Mouse (Mus musculus): ENCODE measurements around the gene Hes5. TPM values are rescaled to one million over a fixed set of nuclear protein-coding genes. Genes with fewer than 3 reads are reported as not detected.

Gene Hes5
- polyA plus RNA-seq, 1 experiment from 2014 or later = 1.1 TPM

DNA sequence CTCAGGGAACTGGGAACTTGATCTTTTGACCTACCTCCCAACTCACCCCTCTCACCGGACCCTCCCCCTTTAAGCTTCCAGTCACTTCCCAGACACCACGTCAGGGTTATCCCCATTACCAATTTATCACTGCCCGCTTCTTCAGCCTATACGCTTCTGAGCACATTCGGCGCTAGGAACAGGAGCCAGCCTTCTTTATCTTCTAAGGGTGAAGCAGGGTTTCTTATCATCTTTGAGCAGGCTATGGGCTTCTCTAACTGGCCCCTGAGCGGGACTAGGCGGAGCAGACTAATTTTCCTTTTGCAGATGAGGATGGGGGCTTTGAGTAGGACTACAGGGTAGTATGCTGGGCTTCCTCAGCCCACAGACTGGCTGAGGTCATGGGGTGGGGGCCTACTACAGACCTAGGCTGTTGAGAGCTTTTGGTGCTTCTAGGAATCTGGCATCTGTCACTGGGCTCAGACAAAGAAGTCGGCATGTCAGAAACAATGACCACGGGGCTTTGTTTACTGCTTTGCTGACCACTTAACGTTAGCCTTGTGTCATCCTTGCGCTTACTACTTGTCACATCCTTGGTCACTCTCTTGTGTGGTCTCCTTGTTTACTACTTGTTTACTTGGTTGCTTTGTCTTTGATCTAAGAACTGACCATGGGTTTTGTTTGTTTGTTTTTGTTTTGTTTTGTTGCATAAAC is 32.2 kb upstream of the Hes5 start, which contains the start of gene Tnfrsf14:
TSS of gene Tnfrsf14 (minus strand) at position 169 of the 693 bp plus-strand sequence.
- no peaks in the 10 kb centered on the region for H3K9me3 ChIP-seq
- H3K36me3 ChIP-seq = no peaks in the 10 kb centered on the region
- H3K9ac ChIP-seq = peak within 1 kb of the TSS; percentile 0; the same call in 1 of the 2 replicates
- H3K4me1 ChIP-seq = peaks cover 25% of the 10 kb centered on the region
- 47% methylated on average over 12 of the region's 12 CpGs for WGBS
- H3K4me3 ChIP-seq = peak within 1 kb of the TSS; percentile 22
- H3K4me2 ChIP-seq = peak within 1 kb of the TSS; percentile 33
- no peak for ATAC-seq (ENCODE audit: insufficient number of reproducible peaks, low FRiP score, low TSS enrichment, low read depth)
- no peaks in the 10 kb centered on the region for H3K27me3 ChIP-seq
- peak within 1 kb of the TSS; percentile 80 for H3K27ac ChIP-seq

DNA sequence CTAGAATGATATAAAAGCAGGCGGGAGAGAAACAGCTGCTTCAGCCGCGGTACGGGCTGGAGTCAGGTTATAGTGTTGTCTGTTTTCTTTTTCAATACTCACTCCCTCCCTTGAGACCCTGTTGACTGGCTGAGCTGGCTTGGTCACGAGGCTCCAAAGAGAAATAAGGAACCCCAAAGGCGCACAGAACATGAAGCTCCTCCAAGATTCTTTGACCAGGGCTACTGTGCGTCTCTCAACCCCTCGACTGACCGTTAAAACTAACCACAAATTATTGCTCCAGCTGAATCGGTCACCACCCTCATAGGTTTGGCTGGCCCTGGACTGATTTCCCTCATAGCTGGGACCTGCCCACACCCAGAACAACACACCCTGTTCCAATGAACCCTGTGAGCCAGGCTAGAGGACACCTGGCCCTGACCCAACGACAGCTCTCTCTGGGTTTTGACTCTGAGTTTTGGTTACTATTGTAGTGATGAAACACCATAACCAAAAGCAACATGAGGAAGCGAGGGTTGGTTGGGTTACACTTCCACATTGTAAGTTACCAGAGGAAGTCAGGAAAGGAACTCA is 31.5 kb upstream of the Hes5 start:
- no peak for ATAC-seq (ENCODE audit: insufficient number of reproducible peaks, low FRiP score, low TSS enrichment, low read depth)
- Histone ChIP-seq H3K27me3 (no peaks in the 10 kb centered on the region), H3K36me3 (no peaks in the 10 kb centered on the region), H3K4me1 (peaks cover 25% of the 10 kb centered on the region), H3K4me2 (no peak overlapping the region), H3K9ac (no peak overlapping the region), H3K9me3 (no peaks in the 10 kb centered on the region), H3K27ac (no peak overlapping the region; the same call in 1 of the 2 replicates), H3K4me3 (no peak overlapping the region)
- WGBS = 60% methylated on average over 12 of the region's 12 CpGs

DNA sequence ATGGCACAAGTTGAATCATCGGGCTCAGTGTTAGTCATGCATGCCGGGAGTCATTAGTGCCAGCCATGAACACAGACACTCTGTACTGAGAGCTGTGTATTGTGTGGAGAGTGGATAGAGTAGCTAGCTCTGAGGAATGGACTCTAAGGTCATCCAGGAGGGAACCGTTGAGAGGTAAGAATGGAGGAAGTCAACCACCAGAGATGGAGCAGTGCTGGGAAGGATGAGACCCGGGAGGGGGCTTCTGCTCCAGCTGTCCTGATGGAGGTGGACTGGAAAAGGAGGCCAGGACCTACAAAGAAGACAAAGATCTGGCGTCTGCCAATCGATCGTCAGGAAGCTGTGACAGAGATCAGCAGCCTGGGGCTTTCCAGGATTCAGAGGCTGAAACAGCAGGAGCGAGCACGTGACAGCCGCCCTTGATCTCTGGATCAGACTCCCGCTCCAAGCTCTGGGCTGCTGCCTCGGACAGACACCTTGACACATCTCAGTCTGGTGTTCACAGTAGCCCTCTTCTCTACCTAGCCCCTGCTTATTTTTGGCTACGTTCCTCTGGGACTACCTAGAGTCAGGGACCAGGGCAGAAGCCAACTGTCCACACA is 27.3 kb upstream of the Hes5 start:
- H3K27me3 ChIP-seq = no peaks in the 10 kb centered on the region
- no peak overlapping the region for H3K27ac ChIP-seq
- peaks cover 8% of the 10 kb centered on the region; the same call in 1 of the 2 replicates for H3K4me1 ChIP-seq
- H3K9ac ChIP-seq = no peak overlapping the region
- 50% methylated on average over 13 of the region's 13 CpGs for WGBS
- H3K4me2 ChIP-seq = no peak overlapping the region
- H3K4me3 ChIP-seq = no peak overlapping the region
- ATAC-seq (ENCODE audit: insufficient number of reproducible peaks, low FRiP score, low TSS enrichment, low read depth) = no peak
- H3K36me3 ChIP-seq = no peaks in the 10 kb centered on the region
- H3K9me3 ChIP-seq = no peaks in the 10 kb centered on the region

DNA sequence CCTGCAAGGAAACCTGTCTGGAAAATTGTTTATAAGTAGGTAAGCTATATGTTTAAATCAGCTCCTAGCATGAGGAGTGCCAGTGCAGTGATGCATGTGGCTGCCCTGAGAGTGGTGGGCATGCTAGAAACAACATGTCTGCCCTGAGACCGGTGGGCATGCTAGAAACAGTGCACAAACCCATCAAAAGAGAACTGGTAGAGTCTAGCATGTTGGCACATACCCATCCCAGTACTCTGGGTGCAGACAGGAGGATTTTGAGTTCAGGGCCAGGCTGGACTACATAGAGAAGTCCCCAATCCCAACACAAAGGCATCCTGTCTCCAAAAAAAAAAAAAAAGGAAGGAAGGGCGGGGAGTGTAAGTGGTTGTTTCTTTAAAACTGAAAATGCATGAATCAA is 25.9 kb upstream of the Hes5 start:
- Histone ChIP-seq H3K27me3 (no peaks in the 10 kb centered on the region), H3K36me3 (no peaks in the 10 kb centered on the region), H3K27ac (no peak overlapping the region), H3K4me2 (no peak overlapping the region), H3K4me1 (no peaks in the 10 kb centered on the region), H3K4me3 (no peak overlapping the region), H3K9ac (no peak overlapping the region), H3K9me3 (no peaks in the 10 kb centered on the region)
- 78% methylated on average over 2 of the region's 2 CpGs for WGBS
- no peak for ATAC-seq (ENCODE audit: insufficient number of reproducible peaks, low FRiP score, low TSS enrichment, low read depth)

DNA sequence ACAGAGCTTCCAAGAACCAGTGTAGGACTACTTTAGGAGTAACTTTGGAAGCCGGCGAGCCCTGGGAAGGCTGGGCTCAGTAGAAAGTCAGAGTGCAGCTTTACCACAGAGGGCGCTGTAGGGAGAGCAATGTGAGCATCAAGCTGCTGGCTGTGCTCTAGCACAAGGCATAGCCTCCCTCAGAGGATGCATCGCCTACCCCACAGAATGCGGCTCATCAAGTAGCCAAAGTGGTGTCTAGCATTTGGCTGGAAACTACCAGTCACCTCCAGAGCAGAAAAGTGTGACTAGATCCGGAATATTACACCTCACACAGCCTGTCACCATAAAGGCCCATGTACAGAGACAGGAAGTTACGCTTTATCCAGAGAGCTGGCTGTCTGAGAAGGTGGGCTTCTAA is 24.9 kb upstream of the Hes5 start:
- WGBS = 73% methylated on average over 7 of the region's 7 CpGs
- Histone ChIP-seq H3K36me3 (no peaks in the 10 kb centered on the region), H3K4me2 (no peak overlapping the region), H3K27ac (no peak overlapping the region), H3K4me3 (no peak overlapping the region), H3K27me3 (no peaks in the 10 kb centered on the region), H3K4me1 (no peaks in the 10 kb centered on the region), H3K9me3 (no peaks in the 10 kb centered on the region), H3K9ac (no peak overlapping the region)
- ATAC-seq (ENCODE audit: insufficient number of reproducible peaks, low FRiP score, low TSS enrichment, low read depth) = no peak

DNA sequence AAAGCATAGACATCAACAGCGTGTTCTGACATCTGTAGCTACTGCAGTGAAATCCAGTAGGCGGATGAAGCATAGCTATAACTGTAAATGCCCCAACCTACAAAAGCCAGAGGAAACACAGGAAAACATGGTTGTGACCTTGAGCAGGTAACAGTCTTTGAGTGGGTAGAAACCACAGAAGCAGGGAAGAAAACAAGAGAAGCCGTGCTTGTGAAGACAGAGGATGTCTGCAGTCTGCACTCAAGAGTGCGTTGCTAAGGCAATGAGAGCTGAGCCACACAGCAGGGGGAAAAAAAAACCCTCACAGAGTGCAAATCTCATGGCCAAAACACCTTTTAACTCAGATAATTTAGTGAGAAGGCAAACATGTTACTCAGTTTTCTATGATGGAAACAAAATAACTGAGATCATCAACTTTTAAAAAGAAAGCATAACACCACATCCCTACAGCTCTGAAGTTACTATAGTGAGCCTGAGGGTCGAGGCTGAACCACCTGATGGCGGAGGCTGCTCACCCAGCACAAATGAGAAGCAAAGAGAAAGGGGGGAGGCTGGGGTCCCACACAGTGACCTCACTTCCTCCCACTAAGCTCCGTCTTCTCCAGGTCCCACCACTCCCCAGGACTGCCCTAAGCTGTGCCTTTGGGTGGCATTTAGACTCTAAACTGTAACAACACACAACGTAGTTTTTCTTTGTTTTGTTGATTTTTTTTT is 24.0 kb upstream of the Hes5 start:
- no peaks in the 10 kb centered on the region for H3K4me1 ChIP-seq
- ATAC-seq (ENCODE audit: insufficient number of reproducible peaks, low FRiP score, low TSS enrichment, low read depth) = no peak
- H3K36me3 ChIP-seq = no peaks in the 10 kb centered on the region
- no peak overlapping the region for H3K4me3 ChIP-seq
- 56% methylated on average over 8 of the region's 8 CpGs for WGBS
- no peaks in the 10 kb centered on the region for H3K27me3 ChIP-seq
- no peak overlapping the region for H3K27ac ChIP-seq
- no peak overlapping the region for H3K9ac ChIP-seq
- H3K9me3 ChIP-seq = no peaks in the 10 kb centered on the region
- no peak overlapping the region for H3K4me2 ChIP-seq

DNA sequence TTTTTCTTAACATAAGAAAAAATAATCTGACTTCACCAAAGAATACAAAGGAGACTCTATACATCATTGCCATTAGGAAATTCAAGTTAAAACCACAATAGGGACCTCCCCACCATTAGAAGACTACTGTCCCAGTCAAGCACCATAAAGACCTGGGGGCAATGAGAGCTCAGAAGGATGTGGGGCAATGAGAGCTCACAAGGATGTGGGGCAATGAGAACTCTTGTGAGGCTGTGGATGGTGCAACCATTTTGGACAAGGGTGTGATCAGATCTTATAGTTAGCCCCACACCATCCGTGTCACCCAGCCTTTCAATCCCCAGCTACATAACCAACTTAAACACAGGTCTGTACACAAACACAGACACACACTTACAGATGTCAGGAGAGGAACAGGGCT is 23.0 kb upstream of the Hes5 start:
- no peaks in the 10 kb centered on the region for H3K27me3 ChIP-seq
- 67% methylated on average over 1 of the region's 1 CpGs for WGBS
- ATAC-seq (ENCODE audit: insufficient number of reproducible peaks, low FRiP score, low TSS enrichment, low read depth) = no peak
- H3K27ac ChIP-seq = no peak overlapping the region
- H3K36me3 ChIP-seq = no peaks in the 10 kb centered on the region
- H3K9me3 ChIP-seq = no peaks in the 10 kb centered on the region
- H3K9ac ChIP-seq = no peak overlapping the region
- no peak overlapping the region for H3K4me3 ChIP-seq
- no peaks in the 10 kb centered on the region for H3K4me1 ChIP-seq
- no peak overlapping the region for H3K4me2 ChIP-seq

DNA sequence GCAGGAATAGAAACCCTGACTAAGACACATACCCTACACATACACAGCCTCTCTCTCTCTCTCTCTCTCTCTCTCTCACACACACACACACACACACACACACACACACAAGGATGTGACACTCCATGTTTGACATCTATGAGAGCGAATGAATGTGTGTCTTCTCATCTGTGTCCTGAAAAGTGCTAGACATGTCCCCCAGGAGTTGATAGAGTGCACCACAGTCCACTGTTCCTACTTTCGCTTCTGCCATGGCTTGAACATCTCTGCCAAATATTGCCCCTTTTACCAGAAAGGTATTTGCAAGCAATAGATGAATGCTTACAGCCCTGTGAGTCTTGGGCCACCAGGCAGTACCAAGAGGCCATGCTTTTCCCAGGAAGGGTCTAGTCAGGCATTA is 20.6 kb upstream of the Hes5 start:
- no peak overlapping the region for H3K27ac ChIP-seq
- ATAC-seq (ENCODE audit: insufficient number of reproducible peaks, low FRiP score, low TSS enrichment, low read depth) = no peak
- H3K36me3 ChIP-seq = no peaks in the 10 kb centered on the region
- H3K27me3 ChIP-seq = no peaks in the 10 kb centered on the region
- H3K4me3 ChIP-seq = no peak overlapping the region
- whole genome bisulfite sequencing = 91% methylated on average over 2 of the region's 2 CpGs
- H3K9ac ChIP-seq = no peak overlapping the region
- 0 out of 2 replicates have a peak, but pooled peaks cover 2% of the 10 kb centered on the region for H3K4me1 ChIP-seq
- no peaks in the 10 kb centered on the region for H3K9me3 ChIP-seq
- no peak overlapping the region for H3K4me2 ChIP-seq

DNA sequence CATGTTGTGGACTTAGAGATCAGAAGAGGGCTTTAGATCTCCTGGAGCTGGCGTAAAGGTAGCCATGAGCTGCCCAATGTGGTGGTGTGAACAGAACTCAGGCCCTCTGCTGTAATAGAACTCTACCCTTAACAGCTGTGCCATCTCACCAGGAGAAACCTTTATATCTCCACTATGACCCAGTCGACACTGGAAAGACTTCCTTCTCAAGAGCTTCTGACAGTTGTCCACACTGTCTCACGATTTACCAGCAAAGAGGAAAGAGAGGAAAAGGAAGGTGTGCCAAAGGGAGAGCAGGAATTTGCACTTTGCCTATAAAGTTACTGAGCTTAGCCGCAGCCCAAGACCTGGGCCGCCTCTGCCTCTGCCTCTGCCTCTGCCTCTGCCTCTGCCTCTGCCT is 18.9 kb upstream of the Hes5 start:
- ATAC-seq (ENCODE audit: insufficient number of reproducible peaks, low FRiP score, low TSS enrichment, low read depth) = no peak
- Histone ChIP-seq H3K4me3 (no peak overlapping the region), H3K9me3 (no peaks in the 10 kb centered on the region), H3K27me3 (no peaks in the 10 kb centered on the region), H3K4me1 (peaks cover 12% of the 10 kb centered on the region), H3K36me3 (no peaks in the 10 kb centered on the region), H3K9ac (no peak overlapping the region), H3K4me2 (no peak overlapping the region), H3K27ac (no peak overlapping the region)
- 92% methylated on average over 5 of the region's 5 CpGs for WGBS

DNA sequence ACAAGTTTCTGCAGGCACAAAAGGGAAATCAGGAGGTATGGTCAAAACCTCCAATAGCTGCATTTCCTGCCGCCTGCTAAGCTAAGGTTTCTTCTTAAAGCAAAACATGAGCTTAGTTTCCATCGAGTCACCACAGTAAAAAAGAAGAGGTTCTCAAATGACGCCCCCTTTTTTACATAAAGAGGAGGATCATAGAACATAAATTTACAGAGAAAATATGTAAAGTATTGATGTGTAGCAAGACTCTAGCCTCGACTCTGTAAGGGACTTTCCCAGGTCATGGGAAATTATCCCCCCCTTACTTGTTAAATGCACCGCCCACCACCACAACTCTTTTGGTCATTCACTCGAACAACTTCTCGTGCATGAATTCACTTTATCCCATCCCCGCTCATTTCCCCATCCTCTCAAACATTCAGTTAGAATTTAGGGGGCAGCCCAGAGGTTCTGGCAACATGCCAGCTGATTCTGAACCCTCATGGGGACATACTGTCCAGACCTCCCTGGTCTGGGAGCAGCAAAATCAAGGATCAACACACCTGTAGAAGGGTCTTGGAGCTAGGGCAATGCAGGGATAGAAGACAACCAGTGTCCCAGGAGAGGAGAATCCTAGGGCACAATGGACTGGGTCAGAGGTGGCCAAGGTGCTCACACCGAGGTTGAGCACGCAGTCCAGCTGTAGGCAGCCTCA is 17.9 kb upstream of the Hes5 start:
- Histone ChIP-seq H3K36me3 (no peaks in the 10 kb centered on the region), H3K4me2 (no peak overlapping the region), H3K4me3 (no peak overlapping the region), H3K9ac (no peak overlapping the region), H3K4me1 (peaks cover 12% of the 10 kb centered on the region), H3K27ac (no peak overlapping the region), H3K9me3 (no peaks in the 10 kb centered on the region), H3K27me3 (no peaks in the 10 kb centered on the region)
- ATAC-seq (ENCODE audit: insufficient number of reproducible peaks, low FRiP score, low TSS enrichment, low read depth) = no peak
- 73% methylated on average over 10 of the region's 10 CpGs for WGBS

DNA sequence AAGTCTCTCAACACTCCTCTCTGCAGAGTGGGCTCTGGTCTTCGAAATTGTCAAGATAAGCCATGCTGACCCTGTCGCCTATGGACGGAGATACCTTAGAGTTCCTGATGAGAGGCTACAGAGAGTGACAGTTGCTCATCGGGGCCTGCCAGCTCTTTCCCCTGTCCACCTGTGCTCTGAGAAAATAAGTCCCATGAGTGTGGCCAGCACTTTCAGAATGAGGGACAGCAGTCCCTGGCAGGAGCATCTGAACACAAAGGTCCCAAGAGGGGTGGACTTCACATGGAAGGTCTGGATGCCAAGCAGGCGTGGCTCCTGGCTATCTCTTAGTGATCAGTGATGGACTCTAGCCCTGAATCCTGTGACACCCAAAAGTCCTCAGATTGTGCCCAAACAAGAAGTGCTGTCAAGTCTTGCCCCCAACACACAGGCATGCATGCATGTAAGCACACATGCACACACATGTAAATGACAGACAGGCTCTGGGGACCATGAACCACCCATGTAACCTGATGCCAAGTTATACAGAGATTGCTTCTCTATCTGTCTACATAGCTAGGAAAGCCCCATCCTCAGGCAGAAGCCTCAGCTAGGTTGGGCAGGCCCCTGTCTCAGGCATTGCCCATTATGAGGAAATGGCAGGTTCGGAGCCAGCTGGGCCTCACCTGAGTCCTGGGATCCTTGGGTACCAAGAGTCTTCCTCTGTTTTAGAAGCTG is 17.2 kb upstream of the Hes5 start:
- Histone ChIP-seq H3K4me2 (no peak overlapping the region), H3K27ac (no peak overlapping the region), H3K36me3 (no peaks in the 10 kb centered on the region), H3K4me1 (peaks cover 15% of the 10 kb centered on the region), H3K9ac (no peak overlapping the region), H3K27me3 (peaks cover 5% of the 10 kb centered on the region; the same call in 1 of the 2 replicates), H3K4me3 (no peak overlapping the region), H3K9me3 (no peaks in the 10 kb centered on the region)
- 81% methylated on average over 6 of the region's 6 CpGs for WGBS
- no peak for ATAC-seq (ENCODE audit: insufficient number of reproducible peaks, low FRiP score, low TSS enrichment, low read depth)
